Comparison of ENCODE assay signal across 23 mouse cellular contexts in genomic region chr5:3396910-3397575, GRCm38 (mm10). TPM values are rescaled to one million over a fixed set of nuclear protein-coding genes. Genes with fewer than 3 reads are reported as not detected.
A peak's percentile ranks its signal among the peaks of the same experiment; 100 is the strongest.
DNase-seq lines count a peak whose midpoint lies in the region; ATAC-seq and TF ChIP-seq lines count a peak whose summit lies in the region.
"Had no signal": no experiment of that assay in that cellular context is flagged by ENCODE, and none has a peak within 500 bp of the region (broad histone marks: within the 10 kb centered on the region; RNA-seq: fewer than 3 reads in every experiment).

No protein-coding gene starts in this region.

- H3K9me3 ChIP-seq in forebrain, postnatal 0 days (ENCODE audit: low read length) = no peaks in the 10 kb centered on the region
- no peaks in the 10 kb centered on the region for H3K9me3 ChIP-seq in forebrain, embryonic 12.5 days
- no peaks in the 10 kb centered on the region for H3K9me3 ChIP-seq in liver, postnatal 0 days (ENCODE audit: low read length)
- H3K9me3 ChIP-seq: embryonic facial prominence, embryonic 12.5 days; embryonic facial prominence, embryonic 15.5 days; forebrain, embryonic 15.5 days; heart, embryonic 10.5 days; heart, embryonic 13.5 days; hindbrain, embryonic 10.5 days; hindbrain, embryonic 13.5 days had no signal

- H3K4me2 ChIP-seq in forebrain, postnatal 0 days (ENCODE audit: low read depth) = no peak overlapping the region
- no peak overlapping the region for H3K4me2 ChIP-seq in forebrain, embryonic 12.5 days
- no peak overlapping the region for H3K4me2 ChIP-seq in liver, postnatal 0 days (ENCODE audit: low read depth, low read length)
- H3K4me2 ChIP-seq: embryonic facial prominence, embryonic 12.5 days; embryonic facial prominence, embryonic 15.5 days; forebrain, embryonic 15.5 days; heart, embryonic 13.5 days; hindbrain, embryonic 13.5 days had no signal

- WGBS in forebrain, postnatal 0 days = 68% methylated on average over 11 of the region's 11 CpGs
- WGBS in forebrain, embryonic 12.5 days = 79% methylated on average over 11 of the region's 11 CpGs
- 80% methylated on average over 11 of the region's 11 CpGs for WGBS in liver, postnatal 0 days (ENCODE audit: insufficient replicate concordance)

- peak; percentile 44 for DNase-seq in forebrain, postnatal 0 days
- peak; percentile 50 for DNase-seq in R1 (ENCODE audit: low read depth, low spot score)
- DNase-seq in liver, postnatal 0 days = no peak
- DNase-seq in heart, adult 9 months (ENCODE audit: low spot score in 2 of 2) = no peak
- DNase-seq: adrenal gland, adult 8-10 months; adrenal gland, postnatal 25 days; cerebellum, adult 2 months; cerebellum, adult 9-11 months; cerebellum, postnatal 25 days; gastrocnemius, postnatal 10 days; gastrocnemius, postnatal 36 days; heart, adult 18-20 months had no signal

- H3K4me3 ChIP-seq in forebrain, postnatal 0 days (ENCODE audit: low read depth, low read length) = no peak overlapping the region
- no peak overlapping the region for H3K4me3 ChIP-seq in forebrain, embryonic 12.5 days (replicated peaks)
- no peak overlapping the region for H3K4me3 ChIP-seq in liver, postnatal 0 days (ENCODE audit: low read depth, low read length)
- H3K4me3 ChIP-seq: embryonic facial prominence, embryonic 12.5 days; embryonic facial prominence, embryonic 15.5 days; forebrain, embryonic 15.5 days; heart, embryonic 10.5 days; heart, embryonic 13.5 days; hindbrain, embryonic 10.5 days; hindbrain, embryonic 13.5 days had no signal

- no peak for TF ChIP-seq EP300 in liver, postnatal 0 days (IDR thresholded peaks at IDR 0.05; ENCODE audit: low read depth)

- peak; percentile 50 for ATAC-seq in forebrain, postnatal 0 days
- no peak for ATAC-seq in forebrain, embryonic 12.5 days (ENCODE audit: low FRiP score)
- peak; percentile 12; the same call in 1 of the 2 replicates for ATAC-seq in granulocyte monocyte progenitor cell, adult 5-6 weeks (replicated peaks; ENCODE audit: poor library complexity, severe bottlenecking)
- ATAC-seq in megakaryocyte progenitor cell, adult 5-6 weeks (replicated peaks; ENCODE audit: poor library complexity) = 0 out of 2 replicates have a peak, but pooled peaks have one; percentile 5
- no peak for ATAC-seq in liver, postnatal 0 days
- ATAC-seq: forebrain, embryonic 15.5 days; intestine, postnatal 0 days had no signal

- H3K27me3 ChIP-seq in forebrain, postnatal 0 days (ENCODE audit: insufficient read depth, low read length) = no peaks in the 10 kb centered on the region
- no peaks in the 10 kb centered on the region for H3K27me3 ChIP-seq in forebrain, embryonic 12.5 days
- no peaks in the 10 kb centered on the region for H3K27me3 ChIP-seq in liver, postnatal 0 days (ENCODE audit: insufficient read depth, low read length)
- H3K27me3 ChIP-seq: embryonic facial prominence, embryonic 12.5 days; embryonic facial prominence, embryonic 15.5 days; forebrain, embryonic 15.5 days; heart, embryonic 13.5 days; hindbrain, embryonic 13.5 days had no signal

- no peak overlapping the region for H3K9ac ChIP-seq in forebrain, postnatal 0 days
- H3K9ac ChIP-seq in forebrain, embryonic 12.5 days = no peak overlapping the region
- H3K9ac ChIP-seq in liver, postnatal 0 days (replicated peaks) = no peak overlapping the region
- H3K9ac ChIP-seq: embryonic facial prominence, embryonic 12.5 days; embryonic facial prominence, embryonic 15.5 days; forebrain, embryonic 15.5 days; heart, embryonic 13.5 days; hindbrain, embryonic 13.5 days had no signal

- H3K4me1 ChIP-seq in forebrain, postnatal 0 days (ENCODE audit: insufficient read depth) = no peaks in the 10 kb centered on the region
- peaks cover 28% of the 10 kb centered on the region for H3K4me1 ChIP-seq in forebrain, embryonic 12.5 days
- peaks cover 7% of the 10 kb centered on the region; the same call in 1 of the 2 replicates for H3K4me1 ChIP-seq in liver, postnatal 0 days (ENCODE audit: insufficient read depth)
- H3K4me1 ChIP-seq: embryonic facial prominence, embryonic 15.5 days; heart, embryonic 10.5 days had no signal

- no peak for TF ChIP-seq CTCF in forebrain, postnatal 0 days (IDR thresholded peaks at IDR 0.05; ENCODE audit: low read depth)
- TF ChIP-seq CTCF in liver, postnatal 0 days (IDR thresholded peaks at IDR 0.05; ENCODE audit: low read depth) = no peak

- H3K27ac ChIP-seq in forebrain, postnatal 0 days (ENCODE audit: low read depth, low read length) = no peak overlapping the region
- H3K27ac ChIP-seq in forebrain, embryonic 12.5 days = no peak overlapping the region
- H3K27ac ChIP-seq in liver, postnatal 0 days (ENCODE audit: low read depth) = no peak overlapping the region
- H3K27ac ChIP-seq: embryonic facial prominence, embryonic 12.5 days; embryonic facial prominence, embryonic 15.5 days; heart, embryonic 10.5 days; heart, embryonic 13.5 days; hindbrain, embryonic 10.5 days; hindbrain, embryonic 13.5 days had no signal

- H3K36me3 ChIP-seq in forebrain, postnatal 0 days (ENCODE audit: insufficient read depth) = no peaks in the 10 kb centered on the region
- no peaks in the 10 kb centered on the region for H3K36me3 ChIP-seq in forebrain, embryonic 12.5 days (replicated peaks)
- H3K36me3 ChIP-seq in liver, postnatal 0 days (replicated peaks; ENCODE audit: insufficient read depth, low read length) = peaks cover 4% of the 10 kb centered on the region; the same call in 1 of the 2 replicates
- H3K36me3 ChIP-seq: embryonic facial prominence, embryonic 12.5 days; embryonic facial prominence, embryonic 15.5 days; forebrain, embryonic 15.5 days; hindbrain, embryonic 10.5 days; hindbrain, embryonic 13.5 days had no signal

RNA-seq across cellular contexts. Expression of gene Cdk6, which starts 55.8 kb away (rescaled TPM):
- total RNA-seq in forebrain, postnatal 0 days (2014; rRNA removed) = 14.3 and 19.8 TPM in 2 replicates
- 4.4 and 9.4 TPM in 2 replicates for polyA plus RNA-seq in forebrain, postnatal 0 days (2015; fragmentation: Nextera tagmentation; extraction: Ambion mirVana)
- polyA plus RNA-seq in forebrain, embryonic 12.5 days (2016; fragmentation: Nextera tagmentation; extraction: Ambion mirVana) = 31.2 and 32.4 TPM in 2 replicates
- total RNA-seq in granulocyte monocyte progenitor cell, adult 5-6 weeks (2014; fragmentation: Nextera tagmentation) = 278 and 308 TPM in 2 replicates
- total RNA-seq in granulocyte monocyte progenitor cell, adult 5-6 weeks (2017) = 207 and 253 TPM in 2 replicates
- total RNA-seq in megakaryocyte progenitor cell, adult 5-6 weeks (2015) = 257 and 285 TPM in 2 replicates
- 138 and 227 TPM in 2 replicates for total RNA-seq in megakaryocyte progenitor cell, adult 5-6 weeks (2017)
- 17.1 and 17.3 TPM in 2 replicates for polyA plus RNA-seq in liver, postnatal 0 days (2015; fragmentation: Nextera tagmentation; extraction: Ambion mirVana)

Comparison
In these comparisons a context has a peak if more than half of its experiments do, and no peak if none do; other contexts are left out.
1. ATAC-seq: peak in forebrain, postnatal 0 days (single experiment), granulocyte monocyte progenitor cell, adult 5-6 weeks (single experiment) and megakaryocyte progenitor cell, adult 5-6 weeks (single experiment); none in forebrain, embryonic 12.5 days (single experiment) and liver, postnatal 0 days (single experiment).
2. DNase-seq: peak in forebrain, postnatal 0 days (single experiment) and R1 (single experiment); none in liver, postnatal 0 days (single experiment) and heart, adult 9 months (0 of 2).